Mouse (Mus musculus): ENCODE measurements around the gene Lamc3.
"Not testable (repeated sequence)": the region's sequence is repeated elsewhere in the genome, so short reads cannot be mapped to it uniquely, and the experiment has no call there.

Gene Lamc3

DNA sequence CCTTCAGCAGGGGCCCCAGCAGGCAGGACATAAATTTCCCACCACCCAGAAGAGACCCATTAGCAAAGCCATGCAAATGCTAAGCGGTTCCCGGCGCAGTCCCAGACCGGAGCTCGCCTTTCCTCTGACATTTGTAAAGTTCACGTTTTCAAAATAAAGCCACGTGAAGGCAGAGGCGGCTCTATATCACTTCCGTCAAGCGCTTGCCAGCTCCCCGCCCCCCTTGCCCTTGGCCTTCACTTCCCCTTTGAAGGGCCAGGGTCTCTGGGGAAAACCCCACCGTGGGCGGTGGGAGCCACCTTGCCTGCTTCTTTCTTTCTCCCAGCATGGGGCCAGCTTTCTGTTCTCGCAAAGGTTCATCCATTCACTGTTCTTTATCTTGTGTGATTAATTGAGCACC, 6.2 kb upstream of the Lamc3 start:
- no peak for DNase-seq

GRCm38 (mm10) chr2:31883061-31883460, 4.0 kb upstream of the Lamc3 start:
- DNase-seq, result no peak

DNA sequence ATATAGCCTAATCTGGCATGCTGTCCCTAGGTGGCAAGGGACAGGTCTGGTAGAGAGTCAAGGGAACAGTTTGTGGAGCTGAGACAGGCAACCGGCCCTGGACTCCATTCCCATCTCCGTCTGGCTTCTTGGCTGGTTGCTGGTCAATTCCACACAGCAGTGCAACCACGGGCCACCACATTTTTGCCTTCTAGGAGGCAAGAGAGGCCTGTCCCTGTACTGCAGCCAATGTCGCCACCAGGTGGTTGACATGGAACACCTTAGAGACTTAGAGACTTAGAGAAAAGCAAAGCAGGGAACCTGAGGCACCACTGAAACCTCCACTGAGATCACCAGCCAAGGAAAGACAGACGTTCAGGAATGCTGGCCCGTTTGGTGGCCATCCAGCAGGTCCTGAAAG, 2.3 kb upstream of the Lamc3 start:
- peak; percentile 18 for DNase-seq

DNA sequence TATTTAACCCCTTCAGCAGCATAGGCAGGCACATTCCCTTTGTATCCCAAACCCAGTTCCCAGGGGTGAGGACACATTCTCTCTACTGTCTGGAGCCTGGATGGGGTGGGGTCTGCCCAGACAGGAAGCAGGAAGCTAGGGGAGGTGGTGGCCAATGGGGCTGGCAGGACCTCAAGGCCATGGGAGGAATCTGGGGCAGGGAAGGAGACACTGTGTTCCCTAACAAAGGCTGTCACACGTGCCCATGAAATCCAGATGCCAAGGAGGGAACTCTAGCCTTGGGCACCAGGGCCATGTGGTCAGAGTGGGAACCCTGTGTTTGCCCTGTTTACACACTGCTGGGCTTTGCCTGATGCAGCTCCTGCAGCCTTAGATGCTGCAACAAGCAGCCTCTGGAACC, 1.8 kb downstream of the Lamc3 start:
- DNase-seq, result no peak

- DNase-seq, result no peak
These were observed 4.1 kb downstream of the Lamc3 start for GRCm38 (mm10) chr2:31891219-31891618.

DNA sequence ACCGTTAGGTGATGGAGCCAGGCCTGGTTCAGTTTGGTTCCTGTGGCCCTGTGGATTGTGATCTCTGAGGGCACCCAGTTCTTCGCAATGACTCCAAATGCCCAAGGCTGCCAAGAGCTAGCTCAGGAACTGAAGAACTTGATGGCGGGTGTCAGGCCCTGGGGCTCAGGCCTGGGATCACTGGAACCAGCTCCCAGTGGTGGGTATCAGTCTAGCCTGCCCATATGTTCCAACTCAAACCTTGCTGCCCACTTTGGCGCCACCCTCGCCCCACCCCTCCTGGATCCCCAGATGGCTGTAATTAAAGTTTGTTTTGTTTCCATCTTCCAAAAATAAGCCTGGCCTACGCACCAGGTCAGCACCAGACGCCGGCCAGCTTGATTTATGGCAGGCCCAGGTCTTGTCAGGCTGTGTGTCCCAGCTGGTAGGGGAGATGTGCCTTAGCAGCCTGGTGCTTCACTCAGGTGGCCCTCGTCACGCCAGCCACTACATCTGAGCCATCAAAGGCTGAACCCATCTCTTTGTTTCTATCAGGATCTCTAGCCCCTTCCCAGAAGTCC, 6.1 kb downstream of the Lamc3 start:
- no peak for DNase-seq

GRCm38 (mm10) chr2:31894221-31894870, 7.3 kb downstream of the Lamc3 start:
- DNase-seq, result no peak

GRCm38 (mm10) chr2:31900932-31901331, 13.8 kb downstream of the Lamc3 start:
- DNase-seq, result no peak

DNA sequence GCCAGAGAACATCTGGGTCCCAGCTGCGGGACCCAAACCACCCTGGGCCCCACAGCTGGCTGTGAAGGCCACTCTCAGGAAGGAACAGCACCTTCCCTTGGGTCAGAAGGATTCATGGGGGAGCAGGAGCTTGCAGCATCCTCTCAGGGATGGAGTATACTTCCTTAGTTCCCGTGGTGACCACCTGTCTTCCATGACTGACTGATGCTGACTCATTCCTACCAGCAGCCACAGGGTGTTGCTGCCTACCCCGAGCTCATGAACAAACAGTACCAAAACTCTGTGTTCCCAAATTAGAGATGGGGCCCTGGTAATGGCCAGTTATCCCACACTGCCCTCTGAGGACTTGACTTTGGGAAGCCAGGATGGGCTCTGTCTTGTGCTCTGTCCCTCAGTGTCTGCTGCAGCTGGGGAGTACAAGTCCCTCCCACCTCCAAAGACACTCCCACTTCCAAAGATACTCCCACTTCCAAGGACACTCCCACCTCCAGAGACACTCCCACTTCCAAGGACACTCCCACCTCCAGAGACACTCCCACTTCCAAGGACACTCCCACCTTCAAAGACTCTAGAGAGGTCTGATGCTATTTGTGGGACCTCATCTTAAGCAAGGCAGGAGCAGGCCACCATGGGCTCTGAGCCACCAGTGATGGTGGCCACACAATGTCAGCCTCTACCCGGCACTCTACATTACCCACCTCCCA, 14.7 kb downstream of the Lamc3 start:
- no peak for DNase-seq

GRCm38 (mm10) chr2:31904089-31904488, 17.0 kb downstream of the Lamc3 start:
- no peak for DNase-seq

- no peak for DNase-seq
These were observed 17.5 kb downstream of the Lamc3 start for GRCm38 (mm10) chr2:31904622-31905021.

DNA sequence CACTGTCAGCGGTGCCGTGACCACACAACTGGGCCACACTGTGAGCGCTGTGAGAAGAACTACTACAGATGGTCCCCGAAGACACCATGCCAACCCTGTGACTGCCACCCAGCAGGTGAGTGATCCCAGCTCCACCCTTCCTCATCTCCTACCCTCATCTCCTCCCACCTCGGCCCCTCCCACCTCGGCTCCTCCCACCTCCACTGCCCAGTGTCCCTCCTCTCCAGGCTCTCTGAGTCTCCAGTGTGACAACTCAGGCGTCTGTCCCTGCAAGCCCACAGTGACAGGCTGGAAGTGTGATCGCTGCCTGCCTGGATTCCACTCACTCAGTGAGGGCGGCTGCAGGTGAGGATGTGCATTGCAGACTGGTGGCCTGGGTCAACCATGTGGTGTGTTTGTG, 18.6 kb downstream of the Lamc3 start:
- DNase-seq, result no peak

- DNase-seq, result no peak
These were observed 19.3 kb downstream of the Lamc3 start for GRCm38 (mm10) chr2:31906407-31906806.

DNA sequence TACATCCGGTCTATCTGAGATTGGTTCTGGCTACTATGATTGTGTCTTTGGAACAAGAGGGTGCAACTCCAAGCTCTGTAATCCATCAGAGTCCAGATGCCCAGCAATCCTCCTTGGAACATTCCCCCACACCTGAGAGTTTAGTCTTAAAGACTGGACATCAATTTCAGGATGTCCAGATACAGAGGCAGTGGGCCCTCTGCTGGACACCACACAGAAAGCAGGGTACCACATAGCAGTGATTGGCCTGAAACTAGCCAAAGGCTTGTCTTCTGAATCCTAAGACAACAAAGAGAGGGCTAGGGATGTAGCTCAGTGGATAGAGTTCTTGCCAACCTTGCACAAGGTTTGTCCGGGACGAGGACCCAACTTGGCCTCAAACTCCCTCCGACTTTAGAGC, 25.5 kb downstream of the Lamc3 start:
- DNase-seq, result no peak

- DNase-seq, result not testable (repeated sequence)
These were observed 27.1 kb downstream of the Lamc3 start for GRCm38 (mm10) chr2:31914213-31914612.

DNA sequence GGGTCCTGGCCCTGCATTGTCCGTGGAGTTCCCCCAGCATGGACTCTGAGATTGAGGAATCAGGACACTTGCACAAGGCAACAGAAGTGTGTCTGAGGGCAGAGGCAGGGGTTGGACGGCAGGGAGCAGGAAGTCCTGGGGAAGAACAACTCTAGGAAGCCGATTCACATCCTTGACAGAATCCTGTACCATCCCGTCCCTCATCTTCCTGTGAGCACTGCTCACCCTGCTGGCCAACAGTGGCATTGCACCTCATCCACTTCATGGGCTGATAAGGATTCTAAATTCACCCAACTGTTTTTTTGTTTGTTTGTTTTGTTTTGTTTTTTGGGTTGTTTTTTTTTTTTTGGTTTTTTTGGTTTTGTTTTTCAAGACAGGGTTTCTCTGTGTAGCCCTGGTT, 28.0 kb downstream of the Lamc3 start:
- DNase-seq, result peak; percentile 52

GRCm38 (mm10) chr2:31917636-31918035, 30.5 kb downstream of the Lamc3 start:
- DNase-seq, result no peak

- no peak for DNase-seq
These were observed 36.6 kb downstream of the Lamc3 start for GRCm38 (mm10) chr2:31923645-31924044.

GRCm38 (mm10) chr2:31924811-31925210, 37.7 kb downstream of the Lamc3 start:
- no peak for DNase-seq

DNA sequence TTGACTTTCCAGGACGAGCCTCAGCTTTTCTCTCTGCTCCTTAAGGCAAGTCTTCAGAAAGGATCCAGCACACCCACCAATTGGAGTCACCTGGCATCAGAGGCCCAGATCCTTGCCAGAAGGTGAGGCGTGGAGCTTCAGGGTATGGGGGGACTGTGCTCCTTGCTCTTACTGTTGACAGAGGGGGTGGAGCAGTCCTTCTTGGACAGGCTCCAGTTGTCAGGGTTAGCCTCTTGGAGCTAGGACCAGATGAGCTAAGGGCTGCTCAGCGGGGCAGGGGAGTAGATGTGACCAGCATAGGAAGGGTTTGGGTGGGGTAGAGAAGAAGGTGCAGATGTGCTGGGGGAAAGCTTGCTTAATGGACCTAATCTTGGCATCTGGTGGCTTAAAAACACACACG, 38.8 kb downstream of the Lamc3 start:
- no peak for DNase-seq

- DNase-seq, result no peak
These were observed 42.6 kb downstream of the Lamc3 start for GRCm38 (mm10) chr2:31929664-31930063.

DNA sequence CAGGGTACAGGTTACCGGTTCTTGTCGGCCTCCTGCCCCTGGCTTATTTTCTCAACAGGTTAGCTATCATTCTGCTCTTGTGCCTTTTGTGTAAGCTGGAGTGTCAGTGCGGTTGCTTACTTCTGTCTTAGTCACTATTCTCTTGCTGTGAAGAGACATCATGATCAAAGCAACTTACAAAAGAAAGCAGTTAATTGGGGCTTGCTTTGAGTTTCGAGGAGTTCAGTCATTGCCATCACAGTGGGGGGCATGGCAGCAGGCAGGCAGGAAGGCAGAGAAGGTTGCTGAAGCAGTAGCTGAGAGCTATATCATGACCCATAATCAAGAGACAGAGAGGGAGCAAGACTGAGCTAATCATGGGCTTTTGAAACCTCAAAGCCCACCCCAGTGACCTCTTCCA, 47.5 kb downstream of the Lamc3 start:
- no peak for DNase-seq

- no peak for DNase-seq
These were observed 48.0 kb downstream of the Lamc3 start for GRCm38 (mm10) chr2:31935054-31935453.

- no peak for DNase-seq
These were observed 51.2 kb downstream of the Lamc3 start for GRCm38 (mm10) chr2:31938298-31938697.

DNA sequence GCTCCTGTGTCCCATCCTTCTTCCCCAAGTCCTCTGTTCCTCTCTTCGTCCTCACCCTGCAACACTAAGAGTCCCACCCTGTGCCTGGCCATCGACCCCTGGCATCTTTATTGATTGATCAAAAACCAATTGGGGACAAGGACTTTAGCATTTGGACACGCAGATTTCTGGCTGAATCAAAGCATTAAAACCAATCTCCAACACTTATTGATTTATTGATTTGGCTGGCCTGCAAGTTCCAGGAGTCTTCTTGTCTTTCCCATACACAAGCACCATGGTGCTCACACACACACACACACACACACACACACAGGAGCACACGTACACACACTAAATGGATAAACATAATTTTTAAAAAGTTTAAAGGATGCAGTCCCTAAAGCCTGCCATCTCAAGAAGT, 55.9 kb downstream of the Lamc3 start:
- DNase-seq, result no peak
